Mouse (Mus musculus): Measurements from ENCODE around the gene Rbms2. TPM values are rescaled to one million over a fixed set of nuclear protein-coding genes. Genes with fewer than 3 reads are reported as not detected.

Gene Rbms2
- polyA plus RNA-seq, 1 experiment from 2014 or later, result 37.7 TPM

- Histone ChIP-seq H3K9ac (ENCODE audit: low read length) (peak overlapping the region; percentile 32), H3K4me3 (ENCODE audit: low read length) (peak overlapping the region; percentile 42), H3K9me3 (replicated peaks; ENCODE audit: control insufficient read depth, low read length) (no peaks in the 10 kb centered on the region), H3K27me3 (ENCODE audit: control insufficient read depth, insufficient read depth, low read length) (0 out of 2 replicates have a peak, but pooled peaks cover 3% of the 10 kb centered on the region), H3K4me1 (ENCODE audit: control insufficient read depth, insufficient read depth, low read length) (peaks cover 7% of the 10 kb centered on the region), H3K36me3 (ENCODE audit: control insufficient read depth, insufficient read depth) (no peaks in the 10 kb centered on the region), H3K27ac (ENCODE audit: low read length) (peak overlapping the region; percentile 1), H3K4me2 (ENCODE audit: low read depth, low read length) (peak overlapping the region; percentile 66)
- WGBS, result under 1% methylated on average over 18 of the region's 18 CpGs
- peak; percentile 42 for ATAC-seq (replicated peaks; ENCODE audit: extremely low read depth, insufficient read depth, low FRiP score)
These were observed 32.8 kb upstream of the Rbms2 start for GRCm38 (mm10) chr10:128212871-128213323.

GRCm38 (mm10) chr10:128212148-128212547, 32.1 kb upstream of the Rbms2 start:
- Histone ChIP-seq H3K4me3 (ENCODE audit: low read length) (peak overlapping the region; percentile 84), H3K9me3 (replicated peaks; ENCODE audit: control insufficient read depth, low read length) (no peaks in the 10 kb centered on the region), H3K36me3 (ENCODE audit: control insufficient read depth, insufficient read depth) (no peaks in the 10 kb centered on the region), H3K9ac (ENCODE audit: low read length) (peak overlapping the region; percentile 77), H3K4me1 (ENCODE audit: control insufficient read depth, insufficient read depth, low read length) (peaks cover 7% of the 10 kb centered on the region), H3K27me3 (ENCODE audit: control insufficient read depth, insufficient read depth, low read length) (0 out of 2 replicates have a peak, but pooled peaks cover 3% of the 10 kb centered on the region), H3K27ac (ENCODE audit: low read length) (peak overlapping the region; percentile 68; the same call in 1 of the 2 replicates), H3K4me2 (ENCODE audit: low read depth, low read length) (peak overlapping the region; percentile 97)
- WGBS, result 39% methylated on average over 6 of the region's 6 CpGs
- no peak for ATAC-seq (replicated peaks; ENCODE audit: extremely low read depth, insufficient read depth, low FRiP score)

- Histone ChIP-seq H3K27me3 (ENCODE audit: control insufficient read depth, insufficient read depth, low read length) (0 out of 2 replicates have a peak, but pooled peaks cover 3% of the 10 kb centered on the region), H3K9me3 (replicated peaks; ENCODE audit: control insufficient read depth, low read length) (no peaks in the 10 kb centered on the region), H3K36me3 (ENCODE audit: control insufficient read depth, insufficient read depth) (no peaks in the 10 kb centered on the region), H3K4me1 (ENCODE audit: control insufficient read depth, insufficient read depth, low read length) (peaks cover 7% of the 10 kb centered on the region), H3K4me2 (ENCODE audit: low read depth, low read length) (peak within 1 kb of the TSS; percentile 97), H3K4me3 (ENCODE audit: low read length) (peak within 1 kb of the TSS; percentile 84), H3K27ac (ENCODE audit: low read length) (peak within 1 kb of the TSS; percentile 68), H3K9ac (ENCODE audit: low read length) (peak within 1 kb of the TSS; percentile 77)
- under 1% methylated on average over 30 of the region's 30 CpGs for WGBS
- peak; percentile 90 for ATAC-seq (replicated peaks; ENCODE audit: extremely low read depth, insufficient read depth, low FRiP score)
These were observed 31.5 kb upstream of the Rbms2 start, which contains the start of gene Spryd4 for GRCm38 (mm10) chr10:128211390-128212108. TSS of gene Spryd4 (minus strand) at chr10:128211807.

- Histone ChIP-seq H3K27me3 (ENCODE audit: control insufficient read depth, insufficient read depth, low read length) (0 out of 2 replicates have a peak, but pooled peaks cover 3% of the 10 kb centered on the region), H3K4me3 (ENCODE audit: low read length) (peak overlapping the region; percentile 84), H3K27ac (ENCODE audit: low read length) (peak overlapping the region; percentile 68; the same call in 1 of the 2 replicates), H3K9ac (ENCODE audit: low read length) (peak overlapping the region; percentile 77), H3K36me3 (ENCODE audit: control insufficient read depth, insufficient read depth) (no peaks in the 10 kb centered on the region), H3K4me1 (ENCODE audit: control insufficient read depth, insufficient read depth, low read length) (peaks cover 7% of the 10 kb centered on the region), H3K9me3 (replicated peaks; ENCODE audit: control insufficient read depth, low read length) (no peaks in the 10 kb centered on the region), H3K4me2 (ENCODE audit: low read depth, low read length) (peak overlapping the region; percentile 97)
- ATAC-seq (replicated peaks; ENCODE audit: extremely low read depth, insufficient read depth, low FRiP score), result no peak
- WGBS, result 16% methylated on average over 14 of the region's 14 CpGs
These were observed 30.9 kb upstream of the Rbms2 start for GRCm38 (mm10) chr10:128210954-128211353.

GRCm38 (mm10) chr10:128210131-128210530, 30.0 kb upstream of the Rbms2 start:
- Histone ChIP-seq H3K27ac (ENCODE audit: low read length) (no peak overlapping the region), H3K4me1 (ENCODE audit: control insufficient read depth, insufficient read depth, low read length) (peaks cover 7% of the 10 kb centered on the region), H3K9me3 (replicated peaks; ENCODE audit: control insufficient read depth, low read length) (no peaks in the 10 kb centered on the region), H3K36me3 (ENCODE audit: control insufficient read depth, insufficient read depth) (no peaks in the 10 kb centered on the region), H3K4me2 (ENCODE audit: low read depth, low read length) (no peak overlapping the region), H3K27me3 (ENCODE audit: control insufficient read depth, insufficient read depth, low read length) (0 out of 2 replicates have a peak, but pooled peaks cover 3% of the 10 kb centered on the region), H3K4me3 (ENCODE audit: low read length) (no peak overlapping the region), H3K9ac (ENCODE audit: low read length) (no peak overlapping the region)
- WGBS, result 90% methylated on average over 2 of the region's 2 CpGs
- no peak for ATAC-seq (replicated peaks; ENCODE audit: extremely low read depth, insufficient read depth, low FRiP score)

GRCm38 (mm10) chr10:128209311-128210009, 29.4 kb upstream of the Rbms2 start:
- Histone ChIP-seq H3K4me1 (ENCODE audit: control insufficient read depth, insufficient read depth, low read length) (peaks cover 7% of the 10 kb centered on the region), H3K4me3 (ENCODE audit: low read length) (no peak overlapping the region), H3K27ac (ENCODE audit: low read length) (no peak overlapping the region), H3K9ac (ENCODE audit: low read length) (no peak overlapping the region), H3K4me2 (ENCODE audit: low read depth, low read length) (no peak overlapping the region), H3K36me3 (ENCODE audit: control insufficient read depth, insufficient read depth) (no peaks in the 10 kb centered on the region), H3K9me3 (replicated peaks; ENCODE audit: control insufficient read depth, low read length) (no peaks in the 10 kb centered on the region), H3K27me3 (ENCODE audit: control insufficient read depth, insufficient read depth, low read length) (0 out of 2 replicates have a peak, but pooled peaks cover 3% of the 10 kb centered on the region)
- ATAC-seq (replicated peaks; ENCODE audit: extremely low read depth, insufficient read depth, low FRiP score), result no peak
- WGBS, result 93% methylated on average over 11 of the region's 11 CpGs

- H3K27me3 ChIP-seq (ENCODE audit: control insufficient read depth, insufficient read depth, low read length), result no peaks in the 10 kb centered on the region
- no peak overlapping the region for H3K4me2 ChIP-seq (ENCODE audit: low read depth, low read length)
- 86% methylated on average over 10 of the region's 10 CpGs for WGBS
- H3K9ac ChIP-seq (ENCODE audit: low read length), result no peak overlapping the region
- no peak overlapping the region for H3K27ac ChIP-seq (ENCODE audit: low read length)
- H3K36me3 ChIP-seq (ENCODE audit: control insufficient read depth, insufficient read depth), result no peaks in the 10 kb centered on the region
- no peaks in the 10 kb centered on the region for H3K9me3 ChIP-seq (replicated peaks; ENCODE audit: control insufficient read depth, low read length)
- no peak for ATAC-seq (replicated peaks; ENCODE audit: extremely low read depth, insufficient read depth, low FRiP score)
- H3K4me1 ChIP-seq (ENCODE audit: control insufficient read depth, insufficient read depth, low read length), result peaks cover 7% of the 10 kb centered on the region
- no peak overlapping the region for H3K4me3 ChIP-seq (ENCODE audit: low read length)
These were observed 28.2 kb upstream of the Rbms2 start for GRCm38 (mm10) chr10:128208326-128208725.

- no peak for ATAC-seq (replicated peaks; ENCODE audit: extremely low read depth, insufficient read depth, low FRiP score)
- Histone ChIP-seq H3K27me3 (ENCODE audit: control insufficient read depth, insufficient read depth, low read length) (no peaks in the 10 kb centered on the region), H3K9me3 (replicated peaks; ENCODE audit: control insufficient read depth, low read length) (no peaks in the 10 kb centered on the region), H3K4me2 (ENCODE audit: low read depth, low read length) (no peak overlapping the region), H3K27ac (ENCODE audit: low read length) (no peak overlapping the region), H3K9ac (ENCODE audit: low read length) (no peak overlapping the region), H3K4me3 (ENCODE audit: low read length) (no peak overlapping the region), H3K4me1 (ENCODE audit: control insufficient read depth, insufficient read depth, low read length) (no peaks in the 10 kb centered on the region), H3K36me3 (ENCODE audit: control insufficient read depth, insufficient read depth) (no peaks in the 10 kb centered on the region)
- WGBS, result 81% methylated on average over 15 of the region's 15 CpGs
These were observed 24.8 kb upstream of the Rbms2 start for GRCm38 (mm10) chr10:128204941-128205340.

GRCm38 (mm10) chr10:128201856-128202255, 21.8 kb upstream of the Rbms2 start:
- H3K27ac ChIP-seq (ENCODE audit: low read length), result no peak overlapping the region
- no peak overlapping the region for H3K4me2 ChIP-seq (ENCODE audit: low read depth, low read length)
- no peaks in the 10 kb centered on the region for H3K36me3 ChIP-seq (ENCODE audit: control insufficient read depth, insufficient read depth)
- ATAC-seq (replicated peaks; ENCODE audit: extremely low read depth, insufficient read depth, low FRiP score), result no peak
- H3K4me1 ChIP-seq (ENCODE audit: control insufficient read depth, insufficient read depth, low read length), result no peaks in the 10 kb centered on the region
- H3K27me3 ChIP-seq (ENCODE audit: control insufficient read depth, insufficient read depth, low read length), result no peaks in the 10 kb centered on the region
- H3K9me3 ChIP-seq (replicated peaks; ENCODE audit: control insufficient read depth, low read length), result no peaks in the 10 kb centered on the region
- WGBS, result 62% methylated on average over 6 of the region's 6 CpGs
- H3K4me3 ChIP-seq (ENCODE audit: low read length), result no peak overlapping the region
- no peak overlapping the region for H3K9ac ChIP-seq (ENCODE audit: low read length)
